Mouse (Mus musculus) ES-Bruce4 (cell line): ENCODE measurements around the gene Msantd2. TPM values are rescaled to one million over a fixed set of nuclear protein-coding genes. Genes with fewer than 3 reads are reported as not detected.
A peak's percentile ranks its signal among the peaks of the same experiment; 100 is the strongest.

ENCODE experiments used
- H3K27ac ChIP-seq: 2 replicates; pipeline ENCODE4 v1.5.1; 2012; ENCODE audit warnings: low read length, inconsistent platforms; ENCODE audit not compliant: insufficient read depth
- H3K27me3 ChIP-seq: 2 replicates; pipeline ENCODE4 v1.6.1; 2012; ENCODE audit warnings: mild to moderate bottlenecking, low read length, inconsistent platforms; ENCODE audit not compliant: control insufficient read depth, poor library complexity, insufficient read depth, severe bottlenecking
- H3K36me3 ChIP-seq: 2 replicates; pipeline ENCODE4 v1.6.1; 2012; ENCODE audit warnings: inconsistent platforms, mild to moderate bottlenecking, low read length, moderate library complexity; ENCODE audit not compliant: control insufficient read depth, poor library complexity, insufficient read depth, severe bottlenecking
- H3K4me1 ChIP-seq: one replicate; pipeline ENCODE4 v1.8.1; 2011; ENCODE audit warnings: low read length; ENCODE audit not compliant: control insufficient read depth, insufficient read depth
- H3K4me3 ChIP-seq: 2 replicates; pipeline ENCODE4 v1.5.1; 2011; ENCODE audit warnings: low read depth, mild to moderate bottlenecking, low read length
- H3K9ac ChIP-seq: 2 replicates; pipeline ENCODE4 v1.6.1; 2012; ENCODE audit warnings: low read depth, mild to moderate bottlenecking, inconsistent platforms; ENCODE audit not compliant: poor library complexity, severe bottlenecking
- H3K9me3 ChIP-seq: replicated peaks from 2 replicates; pipeline ENCODE4 v1.6.1; 2012; ENCODE audit warnings: mild to moderate bottlenecking, low read length, inconsistent platforms; ENCODE audit not compliant: control insufficient read depth, poor library complexity, insufficient read depth, severe bottlenecking
- CTCF ChIP-seq: IDR thresholded peaks from one replicate; pipeline ENCODE4 v1.8.1; 2011; ENCODE audit warnings: low read depth, low read length
- EP300 ChIP-seq: IDR thresholded peaks from 2 replicates; pipeline ENCODE4 v1.6.1; 2011; ENCODE audit warnings: low read depth, low read length; ENCODE audit not compliant: insufficient read depth
- POLR2A ChIP-seq: IDR thresholded peaks from one replicate; pipeline ENCODE4 v1.8.1; 2011; ENCODE audit warnings: low read length; ENCODE audit not compliant: insufficient read depth
- polyA plus RNA-seq: library from polyadenylated mRNA; stranded (reverse); fragments of >200 nt; gene quantifications from 2 replicates; pipeline ENCODE4 v1.2.4, GENCODE M21; 2011; ENCODE audit warnings: low read depth; ENCODE audit not compliant: missing spikeins, insufficient read depth, insufficient read length

Msantd2 gene
- polyA plus RNA-seq, 1 experiment: 85.6 TPM

DNA sequence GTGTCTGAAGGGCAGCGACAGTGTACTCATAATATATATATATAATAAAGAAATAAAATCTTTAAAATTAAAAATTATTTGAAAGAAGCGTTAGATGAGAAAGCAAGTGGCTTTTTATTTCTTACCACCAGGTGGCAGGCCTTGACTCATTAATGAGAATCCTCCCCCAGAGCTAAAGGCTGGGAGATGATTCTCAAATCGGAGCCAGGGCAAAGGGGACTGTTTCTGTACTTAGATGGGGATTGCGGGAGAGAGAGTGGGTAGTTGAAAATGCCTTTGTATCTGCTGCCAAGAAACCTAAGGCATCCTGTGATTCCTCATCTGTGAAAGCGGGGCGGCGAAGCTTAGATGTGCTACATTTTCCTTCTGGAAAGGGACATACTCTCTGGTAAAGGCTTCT, 26.4 kb upstream of the Msantd2 start:
- TF ChIP-seq POLR2A (no peak), EP300 (no peak), CTCF (no peak)
- H3K9ac ChIP-seq: no peak overlapping the region
- no peak overlapping the region for H3K27ac ChIP-seq
- H3K9me3 ChIP-seq: no peaks in the 10 kb centered on the region
- no peak overlapping the region for H3K4me3 ChIP-seq
- H3K4me1 ChIP-seq: no peaks in the 10 kb centered on the region
- H3K27me3 ChIP-seq: peaks cover 21% of the 10 kb centered on the region
- H3K36me3 ChIP-seq: no peaks in the 10 kb centered on the region

DNA sequence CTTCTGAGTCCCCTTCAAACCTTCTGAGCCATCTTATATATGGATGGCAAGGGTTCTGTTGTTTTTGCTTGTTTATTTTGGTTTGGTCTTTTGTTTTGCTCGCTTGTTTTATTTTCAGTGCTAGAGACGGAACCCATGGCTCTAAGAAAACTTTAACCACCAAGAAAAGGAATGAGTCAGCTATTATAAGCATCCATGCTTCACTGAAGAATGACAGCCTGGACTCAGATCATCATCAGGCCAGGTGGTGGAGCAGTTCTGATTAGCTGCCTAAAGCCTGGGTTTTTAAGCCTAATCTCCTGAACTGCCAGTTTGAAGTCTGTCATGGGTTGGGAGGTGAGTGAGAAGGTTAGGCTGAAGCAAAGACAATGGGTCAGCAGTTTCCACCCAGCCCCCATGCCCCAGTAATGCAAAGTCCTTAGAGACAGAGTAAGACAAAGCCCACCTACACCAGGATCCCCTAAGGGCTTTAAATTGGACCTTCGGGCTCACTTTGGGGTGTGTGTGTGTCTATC, 15.5 kb upstream of the Msantd2 start:
- Histone ChIP-seq H3K27ac (no peak overlapping the region), H3K36me3 (no peaks in the 10 kb centered on the region), H3K9ac (no peak overlapping the region), H3K9me3 (peaks cover 10% of the 10 kb centered on the region), H3K27me3 (no peaks in the 10 kb centered on the region), H3K4me1 (peaks cover 4% of the 10 kb centered on the region), H3K4me3 (no peak overlapping the region)
- TF ChIP-seq POLR2A (no peak), EP300 (0 out of 2 replicates have a peak, but pooled peaks have one; percentile 34), CTCF (no peak)

DNA sequence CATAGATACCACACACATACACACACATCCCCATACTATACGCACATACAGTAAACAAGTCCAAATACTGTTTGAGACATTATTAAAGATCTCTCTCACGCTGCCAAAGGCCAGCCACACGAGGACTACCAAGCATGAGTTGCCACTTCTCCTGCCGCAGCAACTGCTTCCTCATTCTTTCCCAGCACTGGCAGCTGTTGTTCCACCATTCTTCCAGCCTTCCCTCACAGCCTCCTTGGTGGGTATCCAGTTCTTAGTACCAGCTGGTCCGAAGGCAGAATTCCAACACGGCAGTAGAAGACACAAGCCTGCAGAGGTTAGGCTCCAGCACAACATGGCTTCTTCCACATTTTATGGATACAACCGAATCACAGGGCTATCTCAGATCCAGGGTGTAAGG, 14.2 kb upstream of the Msantd2 start:
- peaks cover 4% of the 10 kb centered on the region for H3K4me1 ChIP-seq
- no peak overlapping the region for H3K9ac ChIP-seq
- H3K9me3 ChIP-seq: peaks cover 10% of the 10 kb centered on the region
- no peaks in the 10 kb centered on the region for H3K36me3 ChIP-seq
- H3K27me3 ChIP-seq: no peaks in the 10 kb centered on the region
- H3K27ac ChIP-seq: no peak overlapping the region
- no peak overlapping the region for H3K4me3 ChIP-seq
- TF ChIP-seq POLR2A (no peak), EP300 (no peak), CTCF (no peak)

DNA sequence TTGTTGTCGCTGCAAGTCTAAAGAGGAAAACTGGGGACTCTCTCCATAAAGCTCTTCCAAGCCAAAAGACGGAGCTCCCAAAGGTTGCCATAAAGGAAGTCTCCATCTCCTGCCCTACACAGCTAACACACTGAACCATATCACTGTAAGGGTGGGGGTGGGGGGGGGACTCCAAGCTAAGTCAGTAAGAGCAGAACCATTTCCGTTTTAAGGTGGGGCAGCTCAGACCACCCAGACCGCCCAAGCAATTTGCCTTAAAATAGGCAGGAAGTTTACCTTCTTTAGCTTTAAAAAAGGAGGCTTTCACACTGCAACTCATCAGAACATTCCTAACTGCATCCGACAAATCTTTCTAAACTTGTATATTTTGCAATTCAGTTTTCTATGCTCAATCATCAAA, 4.0 kb upstream of the Msantd2 start:
- Histone ChIP-seq H3K9me3 (no peaks in the 10 kb centered on the region), H3K4me3 (no peak overlapping the region), H3K27ac (peak overlapping the region; percentile 97), H3K27me3 (no peaks in the 10 kb centered on the region), H3K36me3 (no peaks in the 10 kb centered on the region), H3K4me1 (peaks cover 3% of the 10 kb centered on the region), H3K9ac (no peak overlapping the region)
- no peak for TF ChIP-seq POLR2A
- no peak for TF ChIP-seq CTCF
- TF ChIP-seq EP300: peak; percentile 92

DNA sequence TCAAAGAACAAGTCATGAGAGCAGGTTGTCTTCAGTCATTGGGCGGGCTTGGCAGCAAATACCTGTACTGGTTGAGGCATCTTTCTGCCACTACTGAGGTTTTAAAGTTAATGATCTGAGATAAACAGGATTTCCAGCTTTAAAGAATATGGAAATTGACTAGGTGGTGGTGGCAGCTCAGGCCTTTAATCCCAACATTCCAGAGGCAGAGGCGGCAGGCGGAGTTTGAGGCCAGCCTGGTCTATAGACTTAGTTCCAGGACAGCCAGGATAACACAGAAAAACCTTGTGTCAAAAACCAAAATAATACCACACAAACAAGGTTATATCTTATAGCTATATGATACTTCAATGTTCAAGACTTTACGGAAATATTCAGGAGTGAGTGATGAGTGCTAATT, 1.1 kb upstream of the Msantd2 start:
- TF ChIP-seq CTCF: no peak
- Histone ChIP-seq H3K4me3 (peak overlapping the region; percentile 87), H3K9ac (peak overlapping the region; percentile 98), H3K27me3 (no peaks in the 10 kb centered on the region), H3K36me3 (peaks cover 8% of the 10 kb centered on the region; the same call in 1 of the 2 replicates), H3K9me3 (no peaks in the 10 kb centered on the region), H3K27ac (peak overlapping the region; percentile 93), H3K4me1 (peaks cover 3% of the 10 kb centered on the region)

DNA sequence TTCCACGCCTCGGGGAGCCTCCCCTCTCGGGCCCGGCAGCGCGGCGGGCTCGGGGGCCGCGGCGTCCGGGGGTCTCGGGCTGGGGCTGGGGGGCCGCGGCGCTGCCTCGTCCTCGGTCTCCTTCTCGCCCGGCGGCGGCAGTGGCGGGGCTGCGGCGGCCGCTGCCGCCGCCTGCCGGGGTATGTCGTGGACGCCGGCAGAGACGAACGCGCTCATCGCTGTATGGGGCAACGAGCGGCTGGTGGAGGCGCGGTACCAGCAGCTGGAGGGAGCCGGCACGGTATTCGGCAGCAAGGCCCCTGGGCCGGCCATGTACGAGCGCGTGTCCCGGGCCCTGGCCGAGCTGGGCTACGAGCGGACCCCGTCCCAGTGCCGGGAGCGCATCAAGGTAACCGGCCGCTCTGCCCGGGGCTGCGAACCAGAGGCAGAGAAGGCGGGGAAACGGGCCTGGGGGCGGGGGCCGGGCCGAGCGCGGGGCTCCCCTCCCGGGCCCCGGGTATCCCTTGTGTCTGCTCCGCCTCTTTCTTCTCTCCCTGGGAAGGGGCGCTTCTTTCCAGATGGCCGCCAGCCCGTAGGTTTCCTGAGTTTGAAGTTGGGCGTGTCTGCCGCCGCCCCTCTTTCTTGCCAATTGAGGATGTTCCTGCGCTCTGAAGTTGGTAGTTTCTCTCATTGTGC, 464 bp downstream of the Msantd2 start:
- H3K4me3 ChIP-seq: peak overlapping the region; percentile 87
- TF ChIP-seq EP300: no peak
- no peak for TF ChIP-seq CTCF
- no peak for TF ChIP-seq POLR2A
- H3K9ac ChIP-seq: peak overlapping the region; percentile 98
- H3K4me1 ChIP-seq: peaks cover 2% of the 10 kb centered on the region
- no peaks in the 10 kb centered on the region for H3K27me3 ChIP-seq
- H3K36me3 ChIP-seq: peaks cover 11% of the 10 kb centered on the region
- H3K9me3 ChIP-seq: no peaks in the 10 kb centered on the region
- peak overlapping the region; percentile 93 for H3K27ac ChIP-seq
